Mouse (Mus musculus): ENCODE data around the gene Smurf2. TPM values are rescaled to one million over a fixed set of nuclear protein-coding genes. Genes with fewer than 3 reads are reported as not detected.
"Not testable (repeated sequence)": the region's sequence is repeated elsewhere in the genome, so short reads cannot be mapped to it uniquely, and the experiment has no call there.

Gene Smurf2
- polyA plus RNA-seq, 1 experiment from 2014 or later, result 14.1 TPM

GRCm38 (mm10) chr11:106817808-106818207 lies 102.7 kb downstream of the Smurf2 start:
- Histone ChIP-seq H3K36me3 (peaks cover 99% of the 10 kb centered on the region), H3K27ac (no peak overlapping the region), H3K4me1 (no peaks in the 10 kb centered on the region), H3K9me3 (replicated peaks) (no peaks in the 10 kb centered on the region), H3K27me3 (ENCODE audit: low read depth, poor library complexity, severe bottlenecking) (no peaks in the 10 kb centered on the region), H3K4me3 (no peak overlapping the region)
- 96% methylated on average over 6 of the region's 6 CpGs for WGBS
- no peak for DNase-seq (ENCODE audit: low spot score)

GRCm38 (mm10) chr11:106817156-106817555 lies 103.4 kb downstream of the Smurf2 start:
- Histone ChIP-seq H3K27ac (no peak overlapping the region), H3K4me1 (no peaks in the 10 kb centered on the region), H3K4me3 (no peak overlapping the region), H3K36me3 (peaks cover 99% of the 10 kb centered on the region), H3K9me3 (replicated peaks) (no peaks in the 10 kb centered on the region), H3K27me3 (ENCODE audit: low read depth, poor library complexity, severe bottlenecking) (no peaks in the 10 kb centered on the region)
- WGBS, result 93% methylated on average over 3 of the region's 3 CpGs
- DNase-seq (ENCODE audit: low spot score), result no peak

- H3K9me3 ChIP-seq (replicated peaks), result no peaks in the 10 kb centered on the region
- no peaks in the 10 kb centered on the region for H3K4me1 ChIP-seq
- DNase-seq (ENCODE audit: low spot score), result no peak
- H3K36me3 ChIP-seq, result peaks cover 99% of the 10 kb centered on the region
- H3K27me3 ChIP-seq (ENCODE audit: low read depth, poor library complexity, severe bottlenecking), result no peaks in the 10 kb centered on the region
- no peak overlapping the region for H3K4me3 ChIP-seq
- no peak overlapping the region for H3K27ac ChIP-seq
- 90% methylated on average over 7 of the region's 7 CpGs for WGBS
These were observed 104.2 kb downstream of the Smurf2 start for GRCm38 (mm10) chr11:106816316-106816715.

- WGBS, result 94% methylated on average over 2 of the region's 2 CpGs
- Histone ChIP-seq H3K27me3 (ENCODE audit: low read depth, poor library complexity, severe bottlenecking) (no peaks in the 10 kb centered on the region), H3K4me3 (no peak overlapping the region), H3K27ac (no peak overlapping the region), H3K9me3 (replicated peaks) (no peaks in the 10 kb centered on the region), H3K36me3 (peaks cover 99% of the 10 kb centered on the region), H3K4me1 (no peaks in the 10 kb centered on the region)
- no peak for DNase-seq (ENCODE audit: low spot score)
These were observed 104.8 kb downstream of the Smurf2 start for GRCm38 (mm10) chr11:106815761-106816160.

GRCm38 (mm10) chr11:106815331-106815730 lies 105.2 kb downstream of the Smurf2 start:
- H3K36me3 ChIP-seq, result peaks cover 99% of the 10 kb centered on the region
- no peaks in the 10 kb centered on the region for H3K4me1 ChIP-seq
- 97% methylated on average over 2 of the region's 2 CpGs for WGBS
- no peak overlapping the region for H3K4me3 ChIP-seq
- no peaks in the 10 kb centered on the region for H3K27me3 ChIP-seq (ENCODE audit: low read depth, poor library complexity, severe bottlenecking)
- H3K9me3 ChIP-seq (replicated peaks), result no peaks in the 10 kb centered on the region
- no peak for DNase-seq (ENCODE audit: low spot score)
- no peak overlapping the region for H3K27ac ChIP-seq

GRCm38 (mm10) chr11:106814601-106815320 lies 105.8 kb downstream of the Smurf2 start:
- DNase-seq (ENCODE audit: low spot score), result no peak
- no peaks in the 10 kb centered on the region for H3K4me1 ChIP-seq
- 78% methylated on average over 14 of the region's 14 CpGs for WGBS
- H3K27ac ChIP-seq, result peak overlapping the region; percentile 14; the same call in 1 of the 2 replicates
- no peaks in the 10 kb centered on the region for H3K9me3 ChIP-seq (replicated peaks)
- no peaks in the 10 kb centered on the region for H3K27me3 ChIP-seq (ENCODE audit: low read depth, poor library complexity, severe bottlenecking)
- no peak overlapping the region for H3K4me3 ChIP-seq
- peaks cover 100% of the 10 kb centered on the region for H3K36me3 ChIP-seq

GRCm38 (mm10) chr11:106812410-106813136 lies 107.9 kb downstream of the Smurf2 start:
- no peaks in the 10 kb centered on the region for H3K4me1 ChIP-seq
- no peaks in the 10 kb centered on the region for H3K9me3 ChIP-seq (replicated peaks)
- no peak for DNase-seq (ENCODE audit: low spot score)
- H3K4me3 ChIP-seq, result no peak overlapping the region
- H3K36me3 ChIP-seq, result peaks cover 96% of the 10 kb centered on the region
- WGBS, result 95% methylated on average over 7 of the region's 7 CpGs
- no peak overlapping the region for H3K27ac ChIP-seq
- H3K27me3 ChIP-seq (ENCODE audit: low read depth, poor library complexity, severe bottlenecking), result no peaks in the 10 kb centered on the region

GRCm38 (mm10) chr11:106807442-106807841 lies 113.1 kb downstream of the Smurf2 start:
- H3K4me1 ChIP-seq; DNase-seq (ENCODE audit: low spot score); H3K9me3 ChIP-seq (replicated peaks); H3K27me3 ChIP-seq (ENCODE audit: low read depth, poor library complexity, severe bottlenecking); H3K27ac ChIP-seq; H3K4me3 ChIP-seq: not testable (repeated sequence)
- peaks cover 84% of the 10 kb centered on the region for H3K36me3 ChIP-seq
- 92% methylated on average over 1 of the region's 1 CpGs for WGBS

- Histone ChIP-seq H3K27ac (no peak overlapping the region), H3K4me3 (no peak overlapping the region), H3K9me3 (replicated peaks) (no peaks in the 10 kb centered on the region), H3K4me1 (no peaks in the 10 kb centered on the region), H3K27me3 (ENCODE audit: low read depth, poor library complexity, severe bottlenecking) (no peaks in the 10 kb centered on the region), H3K36me3 (peaks cover 90% of the 10 kb centered on the region)
- DNase-seq (ENCODE audit: low spot score), result no peak
- 91% methylated on average over 10 of the region's 10 CpGs for WGBS
These were observed 118.4 kb downstream of the Smurf2 start for GRCm38 (mm10) chr11:106802069-106802627.

- Histone ChIP-seq H3K4me1 (0 out of 2 replicates have a peak, but pooled peaks cover 9% of the 10 kb centered on the region), H3K9me3 (replicated peaks) (no peaks in the 10 kb centered on the region), H3K27me3 (ENCODE audit: low read depth, poor library complexity, severe bottlenecking) (no peaks in the 10 kb centered on the region), H3K36me3 (peaks cover 87% of the 10 kb centered on the region), H3K4me3 (no peak overlapping the region), H3K27ac (no peak overlapping the region)
- no peak for DNase-seq (ENCODE audit: low spot score)
- WGBS, result 37% methylated on average over 9 of the region's 9 CpGs
These were observed 124.8 kb downstream of the Smurf2 start for GRCm38 (mm10) chr11:106795679-106796078.

GRCm38 (mm10) chr11:106793846-106794245 lies 126.7 kb downstream of the Smurf2 start:
- H3K4me1 ChIP-seq, result peaks cover 19% of the 10 kb centered on the region; the same call in 1 of the 2 replicates
- H3K4me3 ChIP-seq, result no peak overlapping the region
- H3K9me3 ChIP-seq (replicated peaks), result no peaks in the 10 kb centered on the region
- 76% methylated on average over 4 of the region's 4 CpGs for WGBS
- DNase-seq (ENCODE audit: low spot score), result no peak
- H3K36me3 ChIP-seq, result peaks cover 68% of the 10 kb centered on the region
- H3K27me3 ChIP-seq (ENCODE audit: low read depth, poor library complexity, severe bottlenecking), result no peaks in the 10 kb centered on the region
- no peak overlapping the region for H3K27ac ChIP-seq

GRCm38 (mm10) chr11:106789649-106790048 lies 130.9 kb downstream of the Smurf2 start:
- no peaks in the 10 kb centered on the region for H3K9me3 ChIP-seq (replicated peaks)
- peak overlapping the region; percentile 96 for H3K4me3 ChIP-seq
- peak; percentile 46 for DNase-seq (ENCODE audit: low spot score)
- 1% methylated on average over 6 of the region's 6 CpGs for WGBS
- H3K27me3 ChIP-seq (ENCODE audit: low read depth, poor library complexity, severe bottlenecking), result no peaks in the 10 kb centered on the region
- H3K27ac ChIP-seq, result peak overlapping the region; percentile 100
- H3K36me3 ChIP-seq, result peaks cover 65% of the 10 kb centered on the region
- peaks cover 22% of the 10 kb centered on the region for H3K4me1 ChIP-seq
